Mouse (Mus musculus): Measurements from ENCODE around the gene Gm10719. TPM values are rescaled to one million over a fixed set of nuclear protein-coding genes. Genes with fewer than 3 reads are reported as not detected.
"Not testable (repeated sequence)": the region's sequence is repeated elsewhere in the genome, so short reads cannot be mapped to it uniquely, and the experiment has no call there.

Gm10719 gene
- polyA plus RNA-seq, 1 experiment from 2014 or later, result not detected

DNA sequence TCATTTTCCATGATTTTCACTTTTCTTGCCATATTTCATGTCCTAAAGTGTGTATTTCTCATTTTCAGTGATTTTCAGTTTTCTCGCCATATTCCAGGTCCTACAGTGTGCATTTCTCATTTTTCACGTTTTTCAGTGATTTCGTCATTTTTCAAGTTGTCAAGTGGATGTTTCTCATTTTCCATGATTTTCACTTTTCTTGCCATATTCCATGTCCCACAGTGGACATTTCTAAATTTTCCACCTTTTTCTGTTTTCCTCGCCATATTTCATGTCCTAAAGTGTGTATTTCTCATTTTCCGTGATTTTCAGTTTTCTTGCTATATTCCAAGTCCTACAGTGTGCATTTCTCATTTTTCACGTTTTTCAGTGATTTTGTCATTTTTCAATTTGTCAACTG, 1.3 kb upstream of the Gm10719 start:
- H3K27ac ChIP-seq; H3K9ac ChIP-seq; H3K9me3 ChIP-seq; H3K4me1 ChIP-seq; H3K4me2 ChIP-seq (replicated peaks); H3K27me3 ChIP-seq; H3K4me3 ChIP-seq; ATAC-seq (ENCODE audit: low FRiP score, low read depth); H3K36me3 ChIP-seq: not testable (repeated sequence)
- WGBS, result 74% methylated on average over 6 of the region's 6 CpGs

DNA sequence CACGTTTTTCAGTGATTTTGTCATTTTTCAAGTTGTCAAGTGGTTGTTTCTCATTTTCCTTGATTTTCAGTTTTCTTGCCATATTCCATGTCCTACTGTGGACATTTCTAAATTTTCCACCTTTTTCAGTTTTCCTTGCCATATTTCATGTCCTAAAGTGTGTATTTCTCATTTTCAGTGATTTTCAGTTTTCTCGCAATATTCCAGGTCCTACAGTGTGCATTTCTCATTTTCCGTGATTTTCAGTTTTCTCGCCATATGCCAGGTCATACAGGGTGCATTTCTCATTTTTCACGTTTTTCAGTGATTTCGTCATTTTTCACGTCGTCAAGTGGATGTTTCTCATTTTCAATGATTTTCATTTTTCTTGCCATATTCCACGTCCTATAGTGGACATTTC, 1.7 kb downstream of the Gm10719 start:
- not testable (repeated sequence) for H3K36me3 ChIP-seq; H3K4me3 ChIP-seq; H3K27ac ChIP-seq; H3K9me3 ChIP-seq; H3K9ac ChIP-seq; ATAC-seq (ENCODE audit: low FRiP score, low read depth); H3K4me2 ChIP-seq (replicated peaks); H3K27me3 ChIP-seq; H3K4me1 ChIP-seq
- 62% methylated on average over 9 of the region's 9 CpGs for WGBS

DNA sequence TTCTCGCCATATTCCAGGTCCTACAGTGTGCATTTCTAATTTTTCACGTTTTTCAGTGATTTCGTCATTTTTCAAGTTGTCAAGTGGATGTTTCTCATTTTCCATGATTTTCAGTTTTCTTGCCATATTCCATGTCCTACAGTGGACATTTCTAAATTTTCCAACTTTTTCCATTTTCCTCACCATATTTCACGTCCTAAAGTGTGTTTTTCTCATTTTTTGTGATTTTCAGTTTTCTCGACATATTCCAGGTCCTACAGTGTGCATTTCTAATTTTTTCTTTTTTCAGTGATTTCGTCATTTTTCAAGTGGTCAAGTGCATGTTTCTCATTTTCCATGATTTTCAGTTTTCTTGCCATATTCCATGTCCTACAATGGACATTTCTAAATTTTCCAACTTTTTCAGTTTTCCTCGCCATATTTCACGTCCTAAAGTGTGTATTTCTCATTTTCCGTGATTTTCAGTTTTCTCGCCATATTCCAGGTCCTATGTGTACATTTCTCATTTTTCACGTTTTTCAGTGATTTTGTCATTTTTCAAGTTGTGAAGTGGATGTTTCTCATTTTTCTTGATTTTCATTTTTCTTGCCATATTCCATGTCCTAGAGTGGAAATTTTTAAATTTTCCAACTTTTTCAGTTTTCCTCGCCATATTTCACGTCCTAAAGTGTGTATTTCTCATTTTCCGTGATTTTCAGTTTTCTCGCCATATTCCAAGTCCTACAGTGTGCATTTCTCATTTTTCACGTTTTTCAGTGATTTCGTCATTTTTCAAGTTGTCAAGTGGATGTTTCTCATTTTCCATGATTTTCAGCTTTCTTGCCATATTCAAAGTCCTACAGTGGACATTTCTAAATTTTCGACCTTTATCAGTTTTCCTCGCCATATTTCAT, 2.9 kb downstream of the Gm10719 start:
- ATAC-seq (ENCODE audit: low FRiP score, low read depth), result peak; percentile 64; the same call in 1 of the 2 replicates
- WGBS, result 75% methylated on average over 17 of the region's 19 CpGs

DNA sequence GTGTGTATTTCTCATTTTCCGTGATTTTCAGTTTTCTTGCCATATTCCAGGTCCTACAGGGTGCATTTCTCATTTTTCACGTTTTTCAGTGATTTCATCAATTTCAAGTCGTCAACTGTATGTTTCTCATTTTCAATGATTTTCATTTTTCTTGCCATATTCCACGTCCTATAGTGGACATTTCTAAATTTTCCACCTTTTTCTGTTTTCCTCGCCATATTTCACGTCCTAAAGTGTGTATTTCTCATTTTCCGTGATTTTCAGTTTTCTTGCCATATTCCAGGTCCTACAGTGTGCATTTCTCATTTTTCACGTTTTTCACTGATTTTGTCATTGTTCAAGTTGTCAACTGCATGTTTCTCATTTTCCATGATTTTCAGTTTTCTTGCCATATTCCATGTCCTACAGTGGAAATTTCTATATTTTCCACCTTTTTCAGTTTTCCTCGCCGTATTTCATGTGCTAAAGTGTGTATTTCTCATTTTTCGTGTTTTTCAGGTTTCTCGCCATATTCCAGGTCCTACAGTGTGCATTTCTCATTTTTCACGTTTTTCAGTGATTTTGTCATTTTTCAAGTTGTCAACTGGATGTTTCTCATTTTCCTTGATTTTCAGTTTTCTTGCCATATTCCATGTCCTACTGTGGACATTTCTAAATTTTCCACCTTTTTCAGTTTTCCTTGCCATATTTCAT, 5.3 kb downstream of the Gm10719 start:
- not testable (repeated sequence) for H3K4me3 ChIP-seq; H3K27ac ChIP-seq; H3K27me3 ChIP-seq; H3K9ac ChIP-seq; H3K4me2 ChIP-seq (replicated peaks); H3K36me3 ChIP-seq; H3K9me3 ChIP-seq; H3K4me1 ChIP-seq; ATAC-seq (ENCODE audit: low FRiP score, low read depth)
- WGBS, result 76% methylated on average over 11 of the region's 13 CpGs

More for the DNA sequence above, 2.9 kb downstream of the Gm10719 start:
- H3K27me3 ChIP-seq; H3K9me3 ChIP-seq; H3K9ac ChIP-seq; H3K27ac ChIP-seq; H3K4me1 ChIP-seq; H3K4me2 ChIP-seq (replicated peaks); H3K4me3 ChIP-seq; H3K36me3 ChIP-seq: not testable (repeated sequence)

DNA sequence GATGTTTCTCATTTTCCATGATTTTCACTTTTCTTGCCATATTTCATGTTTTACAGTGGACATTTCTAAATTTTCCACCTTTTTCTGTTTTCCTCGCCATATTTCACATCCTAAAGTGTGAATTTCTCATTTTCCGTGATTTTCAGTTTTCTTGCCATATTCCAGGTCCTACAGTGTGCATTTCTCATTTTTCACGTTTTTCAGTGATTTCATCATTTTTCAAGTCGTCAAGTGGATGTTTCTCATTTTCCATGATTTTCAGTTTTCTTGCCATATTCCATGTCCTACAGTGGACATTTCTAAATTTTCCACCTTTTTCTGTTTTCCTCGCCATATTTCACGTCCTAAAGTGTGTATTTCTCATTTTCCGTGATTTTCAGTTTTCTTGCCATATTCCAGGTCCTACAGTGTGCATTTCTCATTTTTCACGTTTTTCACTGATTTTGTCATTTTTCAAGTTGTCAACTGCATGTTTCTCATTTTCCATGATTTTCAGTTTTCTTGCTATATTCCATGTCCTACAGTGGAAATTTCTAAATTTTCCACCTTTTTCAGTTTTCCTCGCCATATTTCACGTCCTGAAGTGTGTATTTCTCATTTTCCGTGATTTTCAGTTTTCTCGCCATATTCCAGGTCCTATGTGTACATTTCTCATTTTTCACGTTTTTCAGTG, 6.2 kb downstream of the Gm10719 start, which contains the start of gene Gm10718:
TSS of gene Gm10718 (plus strand) at position 236 of the 673 bp plus-strand sequence.
- WGBS, result 74% methylated on average over 12 of the region's 13 CpGs
- not testable (repeated sequence) for H3K36me3 ChIP-seq; H3K9ac ChIP-seq; ATAC-seq (ENCODE audit: low FRiP score, low read depth); H3K4me2 ChIP-seq (replicated peaks); H3K4me1 ChIP-seq; H3K9me3 ChIP-seq; H3K27ac ChIP-seq; H3K27me3 ChIP-seq; H3K4me3 ChIP-seq

DNA sequence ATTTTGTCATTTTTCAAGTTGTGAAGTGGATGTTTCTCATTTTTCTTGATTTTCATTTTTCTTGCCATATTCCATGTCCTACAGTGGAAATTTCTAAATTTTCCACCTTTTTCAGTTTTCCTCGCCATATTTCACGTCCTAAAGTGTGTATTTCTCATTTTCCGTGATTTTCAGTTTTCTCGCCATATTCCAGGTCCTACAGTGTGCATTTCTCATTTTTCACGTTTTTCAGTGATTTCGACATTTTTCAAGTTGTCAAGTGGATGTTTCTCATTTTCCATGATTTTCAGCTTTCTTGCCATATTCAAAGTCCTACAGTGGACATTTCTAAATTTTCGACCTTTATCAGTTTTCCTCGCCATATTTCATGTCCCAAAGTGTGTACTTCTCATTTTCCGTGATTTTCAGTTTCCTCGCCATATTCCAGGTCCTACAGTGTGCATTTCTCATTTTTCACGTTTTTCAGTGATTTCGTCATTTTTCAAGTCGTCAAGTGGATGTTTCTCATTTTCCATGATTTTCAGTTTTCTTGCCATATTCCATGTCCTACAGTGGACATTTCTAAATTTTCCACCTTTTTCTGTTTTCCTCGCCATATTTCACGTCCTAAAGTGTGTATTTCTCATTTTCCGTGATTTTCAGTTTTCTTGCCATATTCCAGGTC, 6.9 kb downstream of the Gm10719 start:
- not testable (repeated sequence) for ATAC-seq (ENCODE audit: low FRiP score, low read depth); H3K36me3 ChIP-seq; H3K27ac ChIP-seq; H3K4me1 ChIP-seq; H3K9me3 ChIP-seq; H3K27me3 ChIP-seq; H3K9ac ChIP-seq; H3K4me3 ChIP-seq; H3K4me2 ChIP-seq (replicated peaks)
- WGBS, result 75% methylated on average over 16 of the region's 16 CpGs

DNA sequence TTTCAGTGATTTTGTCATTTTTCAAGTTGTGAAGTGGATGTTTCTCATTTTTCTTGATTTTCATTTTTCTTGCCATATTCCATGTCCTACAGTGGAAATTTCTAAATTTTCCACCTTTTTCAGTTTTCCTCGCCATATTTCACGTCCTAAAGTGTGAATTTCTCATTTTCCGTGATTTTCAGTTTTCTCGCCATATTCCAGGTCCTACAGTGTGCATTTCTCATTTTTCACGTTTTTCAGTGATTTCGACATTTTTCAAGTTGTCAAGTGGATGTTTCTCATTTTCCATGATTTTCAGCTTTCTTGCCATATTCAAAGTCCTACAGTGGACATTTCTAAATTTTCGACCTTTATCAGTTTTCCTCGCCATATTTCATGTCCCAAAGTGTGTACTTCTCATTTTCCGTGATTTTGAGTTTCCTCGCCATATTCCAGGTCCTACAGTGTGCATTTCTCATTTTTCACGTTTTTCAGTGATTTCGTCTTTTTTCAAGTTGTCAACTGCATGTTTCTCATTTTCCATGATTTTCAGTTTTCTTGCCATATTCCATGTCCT, 7.8 kb downstream of the Gm10719 start, which contains the start of gene Gm10717:
TSS of gene Gm10717 (plus strand) at position 506 of the 556 bp plus-strand sequence.
- not testable (repeated sequence) for H3K4me1 ChIP-seq; ATAC-seq (ENCODE audit: low FRiP score, low read depth)
- 70% methylated on average over 12 of the region's 12 CpGs for WGBS

DNA sequence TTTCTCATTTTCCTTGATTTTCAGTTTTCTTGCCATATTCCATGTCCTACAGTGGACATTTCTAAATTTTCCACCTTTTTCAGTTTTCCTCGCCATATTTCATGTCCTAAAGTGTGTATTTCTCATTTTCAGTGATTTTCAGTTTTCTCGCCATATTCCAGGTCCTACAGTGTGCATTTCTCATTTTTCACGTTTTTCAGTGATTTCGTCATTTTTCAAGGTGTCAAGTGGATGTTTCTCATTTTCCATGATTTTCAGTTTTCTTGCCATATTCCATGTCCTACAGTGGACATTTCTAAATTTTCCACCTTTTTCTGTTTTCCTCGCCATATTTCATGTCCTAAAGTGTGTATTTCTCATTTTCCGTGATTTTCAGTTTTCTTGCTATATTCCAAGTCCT, 8.4 kb downstream of the Gm10719 start:
- H3K9ac ChIP-seq; H3K4me2 ChIP-seq (replicated peaks); H3K9me3 ChIP-seq; H3K4me3 ChIP-seq; ATAC-seq (ENCODE audit: low FRiP score, low read depth); H3K4me1 ChIP-seq; H3K27ac ChIP-seq; H3K27me3 ChIP-seq; H3K36me3 ChIP-seq: not testable (repeated sequence)
- WGBS, result 72% methylated on average over 5 of the region's 6 CpGs

More for the DNA sequence above, 7.8 kb downstream of the Gm10719 start, which contains the start of gene Gm10717:
- H3K4me2 ChIP-seq (replicated peaks); H3K4me3 ChIP-seq; H3K27me3 ChIP-seq; H3K27ac ChIP-seq; H3K36me3 ChIP-seq; H3K9ac ChIP-seq; H3K9me3 ChIP-seq: not testable (repeated sequence)

DNA sequence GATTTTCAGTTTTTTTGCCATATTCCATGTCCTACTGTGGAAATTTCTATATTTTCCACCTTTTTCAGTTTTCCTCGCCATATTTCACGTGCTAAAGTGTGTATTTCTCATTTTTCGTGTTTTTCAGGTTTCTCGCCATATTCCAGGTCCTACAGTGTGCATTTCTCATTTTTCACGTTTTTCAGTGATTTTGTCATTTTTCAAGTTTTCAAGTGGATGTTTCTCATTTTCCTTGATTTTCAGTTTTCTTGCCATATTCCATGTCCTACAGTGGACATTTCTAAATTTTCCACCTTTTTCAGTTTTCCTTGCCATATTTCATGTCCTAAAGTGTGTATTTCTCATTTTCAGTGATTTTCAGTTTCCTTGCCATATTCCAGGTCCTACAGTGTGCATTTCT, 8.9 kb downstream of the Gm10719 start:
- H3K36me3 ChIP-seq; H3K9me3 ChIP-seq; H3K9ac ChIP-seq; H3K4me3 ChIP-seq; H3K27me3 ChIP-seq; ATAC-seq (ENCODE audit: low FRiP score, low read depth); H3K4me1 ChIP-seq; H3K27ac ChIP-seq; H3K4me2 ChIP-seq (replicated peaks): not testable (repeated sequence)
- 73% methylated on average over 5 of the region's 5 CpGs for WGBS

DNA sequence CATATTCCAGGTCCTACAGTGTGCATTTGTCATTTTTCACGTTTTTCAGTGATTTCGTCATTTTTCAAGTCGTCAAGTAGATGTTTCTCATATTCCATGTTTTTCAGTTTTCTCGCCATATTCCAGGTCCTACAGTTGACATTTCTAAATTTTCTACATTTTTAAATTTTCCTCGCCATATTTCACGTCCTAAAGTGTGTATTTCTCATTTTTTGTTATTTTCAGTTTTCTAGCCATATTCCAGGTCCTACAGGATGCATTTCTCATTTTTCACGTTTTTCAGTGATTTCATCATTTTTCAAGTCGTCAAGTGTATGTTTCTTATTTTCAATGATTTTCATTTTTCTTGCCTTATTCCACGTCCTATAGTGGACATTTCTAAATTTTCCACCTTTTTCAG, 9.5 kb downstream of the Gm10719 start:
- H3K4me1 ChIP-seq; ATAC-seq (ENCODE audit: low FRiP score, low read depth); H3K4me3 ChIP-seq; H3K9me3 ChIP-seq; H3K36me3 ChIP-seq; H3K27ac ChIP-seq; H3K27me3 ChIP-seq; H3K9ac ChIP-seq; H3K4me2 ChIP-seq (replicated peaks): not testable (repeated sequence)
- 66% methylated on average over 9 of the region's 9 CpGs for WGBS

DNA sequence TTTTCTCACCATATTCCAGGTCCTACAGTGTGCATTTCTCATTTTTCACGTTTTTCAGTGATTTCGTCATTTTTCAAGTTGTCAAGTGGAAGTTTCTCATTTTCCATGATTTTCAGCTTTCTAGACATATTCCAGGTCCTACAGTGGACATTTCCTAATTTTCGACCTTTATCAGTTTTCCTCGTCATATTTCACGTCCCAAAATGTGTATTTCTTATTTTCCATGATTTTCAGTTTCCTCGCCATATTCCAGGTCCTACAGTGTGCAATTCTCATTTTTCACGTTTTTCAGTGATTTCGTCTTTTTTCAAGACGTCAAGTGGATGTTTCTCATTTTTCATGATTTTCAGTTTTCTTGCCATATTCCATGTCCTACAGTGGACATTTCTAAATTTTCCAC, 10.0 kb downstream of the Gm10719 start:
- WGBS, result 70% methylated on average over 9 of the region's 9 CpGs
- not testable (repeated sequence) for ATAC-seq (ENCODE audit: low FRiP score, low read depth); H3K4me1 ChIP-seq; H3K36me3 ChIP-seq; H3K27me3 ChIP-seq; H3K9me3 ChIP-seq; H3K27ac ChIP-seq; H3K9ac ChIP-seq; H3K4me2 ChIP-seq (replicated peaks); H3K4me3 ChIP-seq
